Mouse (Mus musculus) cerebellum, postnatal 10 days (tissue): ENCODE data around the gene Kcnh1.

ENCODE experiments used
- DNase-seq, 2 experiments: peaks; one replicate each; pipeline ENCODE4 v3.0.0; 2021; ENCODE audit warnings: mixed read lengths in 2 of 2

Kcnh1 gene

DNA sequence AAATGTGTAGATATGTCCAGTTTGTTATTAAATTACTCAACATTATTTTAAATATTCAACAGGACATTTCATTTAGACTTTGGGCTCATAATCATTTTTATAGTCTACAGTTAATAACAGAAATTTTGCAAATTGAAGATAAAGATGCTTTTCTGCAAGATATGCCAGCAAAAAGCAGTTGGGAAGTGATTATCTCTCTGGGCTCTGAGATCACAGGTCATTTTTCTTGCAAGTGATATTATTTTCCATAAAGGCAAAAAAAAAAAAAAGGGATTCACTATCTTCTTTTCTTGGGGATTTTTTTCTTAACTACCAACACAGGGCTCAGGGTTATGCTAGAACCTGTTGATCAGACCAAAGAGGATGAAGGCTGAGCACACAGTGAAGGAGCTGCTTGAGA lies 342.4 kb downstream of the Kcnh1 start:
- no peak for DNase-seq

DNA sequence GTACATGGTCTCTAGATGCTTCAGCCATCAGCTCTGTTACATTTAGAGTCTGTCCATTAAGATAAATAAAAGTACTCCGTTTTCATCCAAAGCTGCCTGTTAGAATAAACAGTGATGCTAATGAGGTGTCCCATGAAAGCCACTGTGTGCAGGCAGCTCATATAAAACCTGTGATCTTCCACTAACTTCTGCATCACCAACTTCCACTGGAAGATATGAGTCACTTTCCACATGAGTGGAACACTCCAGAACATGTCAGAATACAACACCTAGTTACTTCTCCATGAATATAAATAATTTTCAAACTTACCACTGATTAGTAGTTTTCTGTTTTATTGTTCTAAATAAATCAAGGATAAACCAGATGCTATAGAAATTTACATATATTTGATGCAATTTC lies 345.9 kb downstream of the Kcnh1 start:
- no peak for DNase-seq

DNA sequence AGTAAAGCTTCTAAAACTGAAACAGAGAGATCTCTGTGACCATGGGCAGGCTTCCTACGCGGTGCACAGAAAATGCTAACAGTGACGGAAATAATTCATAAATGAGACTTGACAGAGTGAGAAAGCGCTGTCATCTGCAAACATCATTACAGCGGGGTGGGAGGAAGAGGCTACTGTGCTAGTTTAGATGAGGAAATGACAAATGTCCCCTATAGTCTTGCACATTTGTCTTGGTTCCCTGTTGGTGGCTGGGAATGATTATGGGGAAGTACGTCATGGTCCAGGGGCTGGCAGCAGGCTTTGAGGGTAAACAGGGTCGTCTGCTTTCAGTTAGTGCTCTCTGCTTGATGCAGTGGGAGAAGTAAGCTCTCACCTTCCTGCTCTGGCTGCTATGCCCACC lies 346.6 kb downstream of the Kcnh1 start:
- DNase-seq, result no peak

DNA sequence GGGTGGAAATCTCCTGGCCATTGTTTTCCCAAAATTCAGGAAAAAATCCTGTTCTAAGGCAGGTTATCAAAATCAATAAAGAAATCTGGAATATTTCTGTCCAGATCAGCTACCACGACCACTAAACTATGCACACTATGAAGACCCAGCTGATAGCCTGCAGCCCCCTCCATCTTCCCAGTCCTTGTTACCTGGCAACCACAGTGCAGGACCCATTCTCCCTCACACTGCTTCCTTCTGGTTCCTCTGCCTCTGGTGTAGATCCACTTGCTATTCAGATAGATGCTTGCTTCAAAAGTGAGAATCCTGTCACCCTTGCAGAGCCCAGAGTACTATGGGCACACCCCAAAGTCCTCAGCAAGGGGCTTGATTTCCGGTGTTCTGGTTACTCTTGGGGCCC lies 351.5 kb downstream of the Kcnh1 start:
- no peak for DNase-seq

DNA sequence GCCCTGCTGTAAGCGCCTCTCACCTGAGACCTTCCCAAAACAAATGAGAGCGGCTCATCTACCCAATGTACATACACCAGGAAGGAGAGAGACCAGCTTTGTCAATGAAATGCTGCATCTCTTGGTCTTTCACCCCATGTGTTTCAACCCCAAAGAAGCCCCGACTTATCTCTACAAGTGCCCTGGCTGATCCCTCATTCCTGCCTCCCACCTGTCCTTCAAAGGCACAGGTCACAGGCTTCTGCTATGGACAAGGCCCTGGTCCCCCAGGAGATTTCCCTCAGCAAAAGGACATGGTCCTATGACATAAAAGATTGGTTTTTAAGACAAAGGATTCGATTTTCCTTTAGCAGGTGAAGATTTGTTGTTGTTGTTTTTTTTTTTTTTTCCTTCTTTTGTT lies 353.1 kb downstream of the Kcnh1 start:
- DNase-seq, result no peak

DNA sequence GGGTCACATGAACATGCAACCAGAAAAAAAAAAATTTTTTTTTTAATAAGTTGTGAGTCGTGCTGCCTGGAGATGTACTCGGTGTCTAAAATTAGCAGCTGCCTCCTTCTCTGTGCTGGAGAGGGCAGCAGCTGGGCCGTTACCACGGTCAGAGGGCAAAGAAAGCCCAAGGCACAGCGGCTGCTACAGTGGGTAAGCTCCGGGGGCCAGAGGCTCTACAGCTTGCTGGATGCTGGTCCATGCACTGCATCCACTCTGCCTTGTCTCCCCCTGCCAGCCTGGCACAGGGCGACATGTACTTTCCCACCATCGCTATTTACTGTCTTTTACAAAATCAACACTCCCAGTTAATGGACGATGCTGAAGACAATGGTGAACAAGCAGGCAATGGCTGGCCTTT lies 353.5 kb downstream of the Kcnh1 start:
- no peak for DNase-seq

DNA sequence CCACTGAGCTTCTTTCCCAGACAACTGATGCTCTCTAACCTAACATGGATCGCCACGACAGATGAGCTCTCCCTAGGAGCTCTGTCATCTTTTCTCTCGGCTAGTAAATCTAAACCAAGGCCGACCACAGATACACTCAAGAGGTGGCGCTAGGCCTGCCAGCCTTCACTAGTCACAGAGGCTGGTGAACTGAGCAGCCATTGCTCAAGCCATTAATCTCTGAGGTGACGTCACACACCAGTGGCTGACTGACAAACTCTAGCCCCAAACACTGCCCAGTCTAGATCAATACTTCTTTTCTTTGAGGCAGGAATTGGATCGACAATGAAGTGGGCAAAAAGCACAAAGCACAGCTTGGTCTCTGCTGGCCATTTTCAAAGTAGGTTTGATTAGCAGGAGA lies 354.3 kb downstream of the Kcnh1 start:
- peak in 1 of 2 experiments; percentile 44 for DNase-seq

DNA sequence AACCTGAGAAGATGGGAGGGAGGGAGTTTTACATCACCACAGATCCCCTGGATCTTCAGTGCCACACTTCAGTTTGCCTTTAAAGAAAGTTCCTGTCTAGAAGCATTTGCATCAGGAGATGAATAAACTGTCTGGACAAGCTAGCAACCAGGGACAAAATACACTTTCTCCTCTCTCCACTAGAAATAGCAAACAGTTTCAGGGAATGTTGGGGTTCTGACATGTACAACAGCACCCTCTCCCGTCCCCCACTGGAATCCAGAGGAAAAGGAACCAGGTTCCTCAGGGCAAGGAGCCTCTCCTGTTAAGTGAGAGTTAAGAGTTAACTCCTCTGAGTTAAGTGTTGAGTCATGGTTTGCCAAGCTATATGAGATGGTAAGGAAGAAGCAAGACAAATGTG lies 356.3 kb downstream of the Kcnh1 start:
- DNase-seq, result peak; percentile 30 to 46

DNA sequence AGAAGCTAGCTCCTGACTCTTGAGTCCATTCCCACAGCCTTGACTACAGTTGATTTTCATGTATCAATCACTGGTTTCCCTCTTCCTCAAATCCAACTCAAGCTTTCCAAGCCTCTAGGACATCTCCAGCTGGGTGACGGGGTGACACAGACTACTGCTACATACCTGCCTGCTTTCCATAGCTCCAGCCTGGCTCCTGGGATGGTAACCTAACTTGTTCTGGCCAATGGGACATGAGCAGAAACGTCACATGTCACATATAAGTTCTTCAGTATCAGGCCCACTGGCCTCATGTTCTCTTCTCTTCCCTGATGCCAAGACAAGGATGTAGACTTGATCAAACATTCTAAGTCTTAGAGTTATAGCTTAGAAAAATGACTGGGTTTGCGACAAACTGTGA lies 360.0 kb downstream of the Kcnh1 start:
- DNase-seq, result no peak

DNA sequence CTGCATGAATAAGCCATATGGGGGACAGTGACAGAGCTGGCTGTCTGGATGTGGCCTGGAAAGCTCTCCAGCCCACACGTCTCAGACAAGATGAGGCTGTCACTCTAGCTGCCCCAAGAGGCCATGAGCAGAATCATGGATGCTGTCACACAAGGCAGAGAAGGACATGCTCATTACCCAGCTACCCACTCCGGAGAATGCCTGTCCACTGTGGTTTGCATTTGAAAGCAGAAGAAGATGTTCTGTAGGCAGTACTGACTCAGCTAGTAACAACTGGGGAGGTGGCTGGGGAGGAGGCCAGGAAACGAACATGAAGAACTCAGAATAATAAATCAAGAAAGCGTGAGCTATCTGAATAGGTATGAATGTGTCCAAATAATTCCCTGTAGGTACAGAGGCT lies 364.9 kb downstream of the Kcnh1 start:
- DNase-seq, result no peak

DNA sequence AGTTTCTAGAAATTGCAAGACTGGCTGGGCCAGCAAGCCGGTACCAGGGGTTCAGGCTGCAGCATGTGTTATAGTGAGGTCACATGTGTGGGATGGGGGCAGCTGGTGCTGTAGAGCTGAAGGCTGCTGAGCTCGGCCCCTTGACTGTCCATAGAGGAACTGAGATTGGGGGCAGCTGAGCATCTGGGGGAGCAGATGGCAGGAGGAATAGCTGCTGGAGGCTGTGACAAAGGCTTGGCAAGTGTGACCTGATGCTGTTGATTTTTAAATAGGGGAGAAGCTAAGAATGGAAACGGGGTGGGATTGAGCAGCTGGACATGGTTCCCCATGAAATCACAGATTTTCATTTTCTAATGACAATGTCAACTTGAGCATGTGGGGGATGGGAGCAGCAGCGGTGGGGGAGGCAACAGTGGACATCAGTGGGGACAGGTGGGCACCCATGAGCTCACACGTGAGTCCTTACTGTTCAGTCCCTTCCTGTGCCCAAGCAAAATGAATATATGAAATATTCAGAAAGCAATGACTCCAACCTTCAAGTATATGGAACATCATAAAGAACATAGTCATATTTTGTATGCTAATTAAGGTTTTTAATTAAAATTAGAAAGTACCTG lies 367.5 kb downstream of the Kcnh1 start:
- DNase-seq, result peak; percentile 76 to 83

DNA sequence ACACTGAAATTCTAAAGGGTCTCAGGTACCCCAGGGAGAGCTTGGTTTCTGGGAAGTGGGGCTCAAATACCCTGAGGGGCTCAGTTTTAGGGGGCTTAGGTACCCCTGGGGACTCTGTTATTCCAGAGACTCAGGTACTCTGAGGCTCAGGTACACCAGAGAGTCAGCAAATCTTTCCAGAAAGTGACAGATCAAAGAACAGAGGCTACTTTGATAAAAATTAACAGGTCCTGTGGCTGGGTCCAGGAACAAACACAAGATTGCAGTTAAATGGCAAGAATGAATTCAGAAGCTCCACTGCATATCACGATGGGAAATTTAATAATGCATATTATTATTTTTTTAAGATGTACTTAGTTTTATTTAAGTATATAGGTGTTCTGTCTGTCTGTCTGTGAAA lies 368.8 kb downstream of the Kcnh1 start:
- DNase-seq, result no peak
